Mouse (Mus musculus): ENCODE measurements around the gene Ttc21a. TPM values are rescaled to one million over a fixed set of nuclear protein-coding genes. Genes with fewer than 3 reads are reported as not detected.
"Not testable (repeated sequence)": the region's sequence is repeated elsewhere in the genome, so short reads cannot be mapped to it uniquely, and the experiment has no call there.

Gene Ttc21a
- polyA plus RNA-seq, 1 experiment from 2014 or later, result 0.39 TPM

DNA sequence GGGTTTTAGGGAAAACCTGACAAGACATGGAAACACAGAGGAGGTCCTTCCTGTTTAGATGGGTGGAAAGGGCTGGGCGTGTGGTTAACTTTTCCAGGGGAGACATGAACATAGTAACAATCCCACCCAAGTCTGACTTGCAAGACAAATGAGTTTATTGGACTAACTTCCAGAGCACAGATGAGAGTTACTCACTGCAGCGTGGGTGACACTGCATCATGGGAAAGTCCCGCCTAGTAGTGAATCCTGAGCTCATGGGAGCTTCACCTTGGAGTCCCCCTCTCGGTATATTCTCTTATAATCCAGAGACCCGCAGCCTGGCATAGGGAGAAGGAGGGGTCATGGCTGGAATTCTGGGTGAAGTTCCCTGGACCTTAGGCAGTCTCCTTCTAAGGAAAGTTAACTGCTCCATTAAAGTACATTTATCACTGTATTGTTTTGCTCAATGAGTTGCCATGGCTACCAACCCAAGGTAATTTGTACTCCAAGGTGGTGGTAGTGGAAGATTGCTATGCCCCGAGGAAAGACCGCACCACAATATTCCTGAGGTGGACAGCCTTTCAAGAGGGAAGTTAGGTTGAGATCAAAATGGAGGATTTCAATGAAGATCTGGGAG, 71.9 kb downstream of the Ttc21a start:
- no peaks in the 10 kb centered on the region for H3K9me3 ChIP-seq (replicated peaks; ENCODE audit: control insufficient read depth, low read length)
- H3K4me2 ChIP-seq (ENCODE audit: low read depth, low read length), result no peak overlapping the region
- no peak overlapping the region for H3K4me3 ChIP-seq (ENCODE audit: low read length)
- H3K27me3 ChIP-seq (ENCODE audit: control insufficient read depth, insufficient read depth, low read length), result no peaks in the 10 kb centered on the region
- H3K36me3 ChIP-seq (ENCODE audit: control insufficient read depth, insufficient read depth), result peaks cover 8% of the 10 kb centered on the region; the same call in 1 of the 2 replicates
- 76% methylated on average over 7 of the region's 7 CpGs for WGBS
- no peak overlapping the region for H3K27ac ChIP-seq (ENCODE audit: low read length)
- no peak for ATAC-seq (replicated peaks; ENCODE audit: extremely low read depth, insufficient read depth, low FRiP score)
- no peak overlapping the region for H3K9ac ChIP-seq (ENCODE audit: low read length)
- peaks cover 20% of the 10 kb centered on the region for H3K4me1 ChIP-seq (ENCODE audit: control insufficient read depth, insufficient read depth, low read length)

DNA sequence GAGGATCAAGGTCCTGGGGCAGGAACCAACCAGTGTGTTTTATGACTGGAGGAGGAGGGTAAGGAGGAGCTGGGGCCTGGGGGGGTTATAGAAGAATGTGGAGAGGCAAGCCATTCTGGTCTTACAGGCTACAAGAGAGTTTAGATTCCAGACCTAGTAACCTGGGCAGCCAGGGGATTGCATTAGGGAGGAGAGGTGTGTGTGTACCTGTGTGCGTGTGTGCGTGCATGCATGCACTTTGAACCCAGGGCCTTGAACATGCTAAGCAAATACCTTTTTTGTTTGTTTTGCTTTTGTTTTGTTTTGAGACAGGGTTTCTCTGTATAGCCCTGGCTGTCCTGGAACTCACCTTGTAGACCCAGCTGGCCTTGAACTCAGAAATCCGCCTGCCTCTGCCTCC, 72.5 kb downstream of the Ttc21a start:
- 92% methylated on average over 3 of the region's 3 CpGs for WGBS
- Histone ChIP-seq H3K27me3 (ENCODE audit: control insufficient read depth, insufficient read depth, low read length) (no peaks in the 10 kb centered on the region), H3K4me3 (ENCODE audit: low read length) (no peak overlapping the region), H3K9me3 (replicated peaks; ENCODE audit: control insufficient read depth, low read length) (no peaks in the 10 kb centered on the region), H3K4me2 (ENCODE audit: low read depth, low read length) (no peak overlapping the region), H3K9ac (ENCODE audit: low read length) (no peak overlapping the region), H3K4me1 (ENCODE audit: control insufficient read depth, insufficient read depth, low read length) (peaks cover 20% of the 10 kb centered on the region), H3K27ac (ENCODE audit: low read length) (no peak overlapping the region), H3K36me3 (ENCODE audit: control insufficient read depth, insufficient read depth) (peaks cover 12% of the 10 kb centered on the region; the same call in 1 of the 2 replicates)
- no peak for ATAC-seq (replicated peaks; ENCODE audit: extremely low read depth, insufficient read depth, low FRiP score)

GRCm38 (mm10) chr9:120010781-120011511, 73.5 kb downstream of the Ttc21a start:
- H3K4me3 ChIP-seq (ENCODE audit: low read length), result peak overlapping the region; percentile 48
- 1% methylated on average over 60 of the region's 60 CpGs for WGBS

GRCm38 (mm10) chr9:120011533-120011932, 74.1 kb downstream of the Ttc21a start:
- Histone ChIP-seq H3K27me3 (ENCODE audit: control insufficient read depth, insufficient read depth, low read length) (no peaks in the 10 kb centered on the region), H3K4me1 (ENCODE audit: control insufficient read depth, insufficient read depth, low read length) (peaks cover 25% of the 10 kb centered on the region), H3K9ac (ENCODE audit: low read length) (peak overlapping the region; percentile 54), H3K9me3 (replicated peaks; ENCODE audit: control insufficient read depth, low read length) (no peaks in the 10 kb centered on the region), H3K4me3 (ENCODE audit: low read length) (peak overlapping the region; percentile 48), H3K27ac (ENCODE audit: low read length) (peak overlapping the region; percentile 96), H3K4me2 (ENCODE audit: low read depth, low read length) (peak overlapping the region; percentile 85), H3K36me3 (ENCODE audit: control insufficient read depth, insufficient read depth) (peaks cover 24% of the 10 kb centered on the region)
- ATAC-seq (replicated peaks; ENCODE audit: extremely low read depth, insufficient read depth, low FRiP score), result peak; percentile 68
- under 1% methylated on average over 10 of the region's 10 CpGs for WGBS

More at GRCm38 (mm10) chr9:120010781-120011511, 73.5 kb downstream of the Ttc21a start:
- Histone ChIP-seq H3K4me1 (ENCODE audit: control insufficient read depth, insufficient read depth, low read length) (peaks cover 20% of the 10 kb centered on the region), H3K27me3 (ENCODE audit: control insufficient read depth, insufficient read depth, low read length) (no peaks in the 10 kb centered on the region), H3K36me3 (ENCODE audit: control insufficient read depth, insufficient read depth) (peaks cover 20% of the 10 kb centered on the region; the same call in 1 of the 2 replicates), H3K9ac (ENCODE audit: low read length) (peak overlapping the region; percentile 54), H3K9me3 (replicated peaks; ENCODE audit: control insufficient read depth, low read length) (no peaks in the 10 kb centered on the region), H3K4me2 (ENCODE audit: low read depth, low read length) (peak overlapping the region; percentile 85), H3K27ac (ENCODE audit: low read length) (peak overlapping the region; percentile 96)
- ATAC-seq (replicated peaks; ENCODE audit: extremely low read depth, insufficient read depth, low FRiP score), result peak; percentile 92

DNA sequence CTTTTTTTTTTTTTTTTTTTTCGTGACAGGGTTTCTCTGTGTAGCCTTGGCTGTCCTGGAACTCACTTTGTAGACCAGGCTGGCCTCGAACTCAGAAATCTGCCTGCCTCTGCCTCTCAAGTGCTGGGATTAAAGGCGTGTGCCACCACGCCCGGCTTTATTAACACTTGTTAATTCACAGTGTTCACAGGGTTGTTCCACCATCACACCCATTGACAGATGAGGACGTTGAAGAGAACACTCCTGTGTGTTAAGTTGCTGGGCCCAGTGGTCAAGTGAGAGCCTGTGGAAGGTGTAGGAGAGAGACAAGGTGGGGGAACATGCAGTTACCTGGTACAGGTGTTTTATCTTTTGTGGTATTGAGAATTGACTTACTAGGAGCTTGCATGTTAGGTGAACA, 74.8 kb downstream of the Ttc21a start:
- H3K4me3 ChIP-seq (ENCODE audit: low read length); ATAC-seq (replicated peaks; ENCODE audit: extremely low read depth, insufficient read depth, low FRiP score); H3K9ac ChIP-seq (ENCODE audit: low read length); H3K27me3 ChIP-seq (ENCODE audit: control insufficient read depth, insufficient read depth, low read length); H3K4me2 ChIP-seq (ENCODE audit: low read depth, low read length); H3K9me3 ChIP-seq (replicated peaks; ENCODE audit: control insufficient read depth, low read length): not testable (repeated sequence)
- peaks cover 25% of the 10 kb centered on the region for H3K4me1 ChIP-seq (ENCODE audit: control insufficient read depth, insufficient read depth, low read length)
- H3K27ac ChIP-seq (ENCODE audit: low read length), result peak overlapping the region; percentile 49
- WGBS, result 79% methylated on average over 6 of the region's 6 CpGs
- peaks cover 25% of the 10 kb centered on the region for H3K36me3 ChIP-seq (ENCODE audit: control insufficient read depth, insufficient read depth)

DNA sequence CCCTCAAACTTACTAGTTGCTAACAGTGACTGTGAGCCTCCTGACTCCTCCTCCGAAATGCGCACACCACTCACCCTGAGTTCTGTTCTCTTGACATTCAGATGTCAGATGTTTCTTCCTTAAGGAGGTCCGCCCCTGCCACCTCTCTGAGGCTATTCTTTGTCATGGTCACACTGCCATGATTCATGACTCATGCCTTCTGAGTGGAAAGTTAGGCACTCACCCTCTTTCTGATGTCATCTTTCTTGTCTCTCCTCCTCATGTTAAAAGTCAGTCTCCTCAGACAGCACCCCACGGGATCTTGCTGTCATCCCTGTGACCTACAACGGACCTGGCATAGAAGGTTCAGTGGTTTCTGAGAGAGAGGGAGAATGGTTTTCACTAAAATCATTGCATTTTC, 75.4 kb downstream of the Ttc21a start:
- H3K4me1 ChIP-seq (ENCODE audit: control insufficient read depth, insufficient read depth, low read length), result peaks cover 25% of the 10 kb centered on the region
- peak overlapping the region; percentile 49; the same call in 1 of the 2 replicates for H3K27ac ChIP-seq (ENCODE audit: low read length)
- H3K9ac ChIP-seq (ENCODE audit: low read length), result no peak overlapping the region
- no peaks in the 10 kb centered on the region for H3K9me3 ChIP-seq (replicated peaks; ENCODE audit: control insufficient read depth, low read length)
- H3K36me3 ChIP-seq (ENCODE audit: control insufficient read depth, insufficient read depth), result peaks cover 25% of the 10 kb centered on the region
- H3K27me3 ChIP-seq (ENCODE audit: control insufficient read depth, insufficient read depth, low read length), result no peaks in the 10 kb centered on the region
- ATAC-seq (replicated peaks; ENCODE audit: extremely low read depth, insufficient read depth, low FRiP score), result no peak
- H3K4me3 ChIP-seq (ENCODE audit: low read length), result no peak overlapping the region
- WGBS, result 73% methylated on average over 5 of the region's 5 CpGs
- no peak overlapping the region for H3K4me2 ChIP-seq (ENCODE audit: low read depth, low read length)

DNA sequence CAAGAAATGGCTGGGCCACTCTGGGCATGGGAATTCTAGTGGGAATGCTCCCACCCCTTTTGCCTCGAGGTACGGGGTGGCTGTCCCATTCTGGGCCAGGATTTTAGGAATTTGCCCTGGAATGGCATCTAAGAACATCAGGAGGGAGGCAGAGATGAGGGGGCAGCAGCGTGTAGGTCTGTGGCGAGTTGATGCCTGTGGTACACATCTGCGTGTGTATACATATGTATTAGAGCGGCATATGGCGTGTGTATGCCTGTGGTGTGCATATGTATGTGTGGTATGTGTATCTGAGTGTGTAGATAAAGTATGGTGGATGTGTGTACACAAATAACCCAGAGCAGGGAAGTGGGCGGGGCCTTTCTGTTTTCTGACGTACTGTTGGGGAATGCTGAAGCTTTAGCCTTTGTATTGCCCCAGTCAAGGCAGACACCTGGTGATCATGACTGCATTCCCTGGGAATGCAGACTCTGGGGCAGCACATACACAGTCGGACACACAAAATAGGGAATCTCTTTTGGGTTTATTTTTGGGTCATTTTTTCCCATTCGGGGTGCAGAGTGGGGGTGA, 75.9 kb downstream of the Ttc21a start:
- H3K36me3 ChIP-seq (ENCODE audit: control insufficient read depth, insufficient read depth), result peaks cover 27% of the 10 kb centered on the region
- peaks cover 28% of the 10 kb centered on the region for H3K4me1 ChIP-seq (ENCODE audit: control insufficient read depth, insufficient read depth, low read length)
- no peaks in the 10 kb centered on the region for H3K27me3 ChIP-seq (ENCODE audit: control insufficient read depth, insufficient read depth, low read length)
- no peak overlapping the region for H3K27ac ChIP-seq (ENCODE audit: low read length)
- H3K4me3 ChIP-seq (ENCODE audit: low read length), result no peak overlapping the region
- no peak overlapping the region for H3K4me2 ChIP-seq (ENCODE audit: low read depth, low read length)
- 58% methylated on average over 11 of the region's 11 CpGs for WGBS
- no peaks in the 10 kb centered on the region for H3K9me3 ChIP-seq (replicated peaks; ENCODE audit: control insufficient read depth, low read length)
- no peak overlapping the region for H3K9ac ChIP-seq (ENCODE audit: low read length)
- no peak for ATAC-seq (replicated peaks; ENCODE audit: extremely low read depth, insufficient read depth, low FRiP score)

GRCm38 (mm10) chr9:120014828-120015227, 77.4 kb downstream of the Ttc21a start:
- H3K27ac ChIP-seq (ENCODE audit: low read length), result 0 out of 2 replicates have a peak overlapping the region, but pooled peaks have one; percentile 11
- H3K4me1 ChIP-seq (ENCODE audit: control insufficient read depth, insufficient read depth, low read length), result peaks cover 36% of the 10 kb centered on the region
- ATAC-seq (replicated peaks; ENCODE audit: extremely low read depth, insufficient read depth, low FRiP score), result no peak
- H3K4me3 ChIP-seq (ENCODE audit: low read length), result no peak overlapping the region
- peaks cover 35% of the 10 kb centered on the region for H3K36me3 ChIP-seq (ENCODE audit: control insufficient read depth, insufficient read depth)
- H3K4me2 ChIP-seq (ENCODE audit: low read depth, low read length), result no peak overlapping the region
- H3K27me3 ChIP-seq (ENCODE audit: control insufficient read depth, insufficient read depth, low read length), result no peaks in the 10 kb centered on the region
- WGBS, result 62% methylated on average over 6 of the region's 6 CpGs
- no peaks in the 10 kb centered on the region for H3K9me3 ChIP-seq (replicated peaks; ENCODE audit: control insufficient read depth, low read length)
- no peak overlapping the region for H3K9ac ChIP-seq (ENCODE audit: low read length)

GRCm38 (mm10) chr9:120016956-120017355, 79.5 kb downstream of the Ttc21a start:
- Histone ChIP-seq H3K27ac (ENCODE audit: low read length) (no peak overlapping the region), H3K9ac (ENCODE audit: low read length) (no peak overlapping the region), H3K36me3 (ENCODE audit: control insufficient read depth, insufficient read depth) (peaks cover 35% of the 10 kb centered on the region), H3K4me2 (ENCODE audit: low read depth, low read length) (no peak overlapping the region), H3K27me3 (ENCODE audit: control insufficient read depth, insufficient read depth, low read length) (no peaks in the 10 kb centered on the region), H3K4me1 (ENCODE audit: control insufficient read depth, insufficient read depth, low read length) (peaks cover 33% of the 10 kb centered on the region), H3K9me3 (replicated peaks; ENCODE audit: control insufficient read depth, low read length) (no peaks in the 10 kb centered on the region), H3K4me3 (ENCODE audit: low read length) (no peak overlapping the region)
- 58% methylated on average over 10 of the region's 10 CpGs for WGBS
- ATAC-seq (replicated peaks; ENCODE audit: extremely low read depth, insufficient read depth, low FRiP score), result no peak

Data from heart, embryonic 16.5 days (tissue).